Mouse (Mus musculus): ENCODE data around the gene Gnl3l.

DNA sequence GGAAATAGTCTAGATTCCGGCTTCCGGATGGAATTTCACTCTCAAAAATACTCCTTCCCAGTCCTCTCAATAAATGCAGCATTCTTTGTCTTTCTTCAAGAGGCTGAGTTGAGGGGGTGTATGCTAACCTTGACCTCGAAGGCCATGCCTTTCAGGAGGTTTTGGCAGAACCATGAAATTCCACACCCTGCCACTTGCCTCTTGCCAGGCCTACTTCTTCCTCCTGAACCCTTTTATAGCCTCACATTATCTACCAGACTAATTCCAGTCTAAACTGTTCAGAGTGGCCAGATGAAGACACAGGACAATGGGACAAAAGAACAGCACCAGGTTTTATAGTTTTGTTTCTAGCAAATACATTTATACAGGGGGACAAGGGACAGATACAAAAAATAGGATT lies 14.3 kb upstream of the Gnl3l start:
- TF ChIP-seq POLR2A (IDR thresholded peaks at IDR 0.05; ENCODE audit: insufficient read length, low read depth) (no peak), POLR2AphosphoS2 (IDR thresholded peaks at IDR 0.05; ENCODE audit: insufficient read length, low read depth) (no peak), E2F4 (IDR thresholded peaks at IDR 0.05; ENCODE audit: insufficient read depth) (no peak)
